Mouse (Mus musculus): ENCODE data around the gene Mapkap1. TPM values are rescaled to one million over a fixed set of nuclear protein-coding genes. Genes with fewer than 3 reads are reported as not detected.
A peak's percentile ranks its signal among the peaks of the same experiment; 100 is the strongest.

Mapkap1 gene
- total and polyA plus RNA-seq, 2 experiments from 2014 or later = 90.4 to 153 TPM

- no peak overlapping the region for H3K4me2 ChIP-seq (ENCODE audit: low read depth, low read length)
- no peak overlapping the region for H3K9ac ChIP-seq (replicated peaks; ENCODE audit: low read length)
- H3K9me3 ChIP-seq (ENCODE audit: low read length) = no peaks in the 10 kb centered on the region
- DNase-seq (ENCODE audit: low spot score) (no peak), ATAC-seq (no peak)
- H3K27ac ChIP-seq = no peak overlapping the region
- no peaks in the 10 kb centered on the region for H3K36me3 ChIP-seq (ENCODE audit: insufficient read depth, low read length)
- no peaks in the 10 kb centered on the region; the same call in 1 of the 2 replicates for H3K4me1 ChIP-seq (ENCODE audit: insufficient read depth, low read length)
- TF ChIP-seq CTCF (IDR thresholded peaks at IDR 0.05; ENCODE audit: low read depth) = no peak
- no peaks in the 10 kb centered on the region for H3K27me3 ChIP-seq (ENCODE audit: insufficient read depth, low read length)
- no peak overlapping the region for H3K4me3 ChIP-seq (ENCODE audit: low read length)
- 70% methylated on average over 2 of the region's 2 CpGs for WGBS
These were observed 146.2 kb downstream of the Mapkap1 start for GRCm38 (mm10) chr2:34552772-34553171.

GRCm38 (mm10) chr2:34553580-34554231, 147.1 kb downstream of the Mapkap1 start:
- Histone ChIP-seq H3K4me3 (ENCODE audit: low read length) (no peak overlapping the region), H3K27ac (no peak overlapping the region), H3K9me3 (ENCODE audit: low read length) (no peaks in the 10 kb centered on the region), H3K36me3 (ENCODE audit: insufficient read depth, low read length) (no peaks in the 10 kb centered on the region), H3K4me2 (ENCODE audit: low read depth, low read length) (no peak overlapping the region), H3K4me1 (ENCODE audit: insufficient read depth, low read length) (no peaks in the 10 kb centered on the region; the same call in 1 of the 2 replicates), H3K27me3 (ENCODE audit: insufficient read depth, low read length) (no peaks in the 10 kb centered on the region), H3K9ac (replicated peaks; ENCODE audit: low read length) (no peak overlapping the region)
- WGBS = 83% methylated on average over 6 of the region's 6 CpGs
- ATAC-seq = no peak
- no peak for TF ChIP-seq CTCF (IDR thresholded peaks at IDR 0.05; ENCODE audit: low read depth)
- no peak for DNase-seq (ENCODE audit: low spot score)

- no peak overlapping the region for H3K4me3 ChIP-seq (ENCODE audit: low read length)
- TF ChIP-seq CTCF (IDR thresholded peaks at IDR 0.05; ENCODE audit: low read depth) = no peak
- DNase-seq (ENCODE audit: low spot score) = no peak
- H3K4me2 ChIP-seq (ENCODE audit: low read depth, low read length) = no peak overlapping the region
- ATAC-seq = no peak
- H3K36me3 ChIP-seq (ENCODE audit: insufficient read depth, low read length) = no peaks in the 10 kb centered on the region
- 77% methylated on average over 5 of the region's 5 CpGs for WGBS
- H3K27ac ChIP-seq = no peak overlapping the region
- H3K27me3 ChIP-seq (ENCODE audit: insufficient read depth, low read length) = no peaks in the 10 kb centered on the region
- H3K9me3 ChIP-seq (ENCODE audit: low read length) = no peaks in the 10 kb centered on the region
- H3K4me1 ChIP-seq (ENCODE audit: insufficient read depth, low read length) = 0 out of 2 replicates have a peak, but pooled peaks cover 8% of the 10 kb centered on the region
- no peak overlapping the region for H3K9ac ChIP-seq (replicated peaks; ENCODE audit: low read length)
These were observed 153.6 kb downstream of the Mapkap1 start for GRCm38 (mm10) chr2:34560146-34560545.

GRCm38 (mm10) chr2:34563089-34563694, 156.6 kb downstream of the Mapkap1 start:
- H3K4me2 ChIP-seq (ENCODE audit: low read depth, low read length) = no peak overlapping the region
- no peaks in the 10 kb centered on the region for H3K27me3 ChIP-seq (ENCODE audit: insufficient read depth, low read length)
- peak overlapping the region; percentile 41 for H3K27ac ChIP-seq
- no peak overlapping the region for H3K9ac ChIP-seq (replicated peaks; ENCODE audit: low read length)
- TF ChIP-seq CTCF (IDR thresholded peaks at IDR 0.05; ENCODE audit: low read depth) = no peak
- no peak overlapping the region for H3K4me3 ChIP-seq (ENCODE audit: low read length)
- DNase-seq (ENCODE audit: low spot score) (peak; percentile 30), ATAC-seq (peak; percentile 53; the same call in 1 of the 2 replicates)
- 0 out of 2 replicates have a peak, but pooled peaks cover 10% of the 10 kb centered on the region for H3K4me1 ChIP-seq (ENCODE audit: insufficient read depth, low read length)
- H3K36me3 ChIP-seq (ENCODE audit: insufficient read depth, low read length) = no peaks in the 10 kb centered on the region
- no peaks in the 10 kb centered on the region for H3K9me3 ChIP-seq (ENCODE audit: low read length)
- WGBS = 56% methylated on average over 12 of the region's 12 CpGs

GRCm38 (mm10) chr2:34563865-34564264, 157.3 kb downstream of the Mapkap1 start:
- Histone ChIP-seq H3K27me3 (ENCODE audit: insufficient read depth, low read length) (no peaks in the 10 kb centered on the region), H3K4me2 (ENCODE audit: low read depth, low read length) (no peak overlapping the region), H3K36me3 (ENCODE audit: insufficient read depth, low read length) (no peaks in the 10 kb centered on the region), H3K9ac (replicated peaks; ENCODE audit: low read length) (no peak overlapping the region), H3K4me1 (ENCODE audit: insufficient read depth, low read length) (0 out of 2 replicates have a peak, but pooled peaks cover 10% of the 10 kb centered on the region), H3K9me3 (ENCODE audit: low read length) (no peaks in the 10 kb centered on the region), H3K27ac (no peak overlapping the region; the same call in 1 of the 2 replicates), H3K4me3 (ENCODE audit: low read length) (no peak overlapping the region)
- DNase-seq (ENCODE audit: low spot score) (no peak), ATAC-seq (no peak)
- TF ChIP-seq CTCF (IDR thresholded peaks at IDR 0.05; ENCODE audit: low read depth) = peak; percentile 2; the same call in 1 of the 2 replicates

- no peaks in the 10 kb centered on the region for H3K9me3 ChIP-seq (ENCODE audit: low read length)
- no peaks in the 10 kb centered on the region for H3K36me3 ChIP-seq (ENCODE audit: insufficient read depth, low read length)
- 62% methylated on average over 4 of the region's 4 CpGs for WGBS
- no peak overlapping the region for H3K4me3 ChIP-seq (ENCODE audit: low read length)
- no peak overlapping the region for H3K27ac ChIP-seq
- peaks cover 24% of the 10 kb centered on the region for H3K4me1 ChIP-seq (ENCODE audit: insufficient read depth, low read length)
- no peak overlapping the region for H3K9ac ChIP-seq (replicated peaks; ENCODE audit: low read length)
- H3K4me2 ChIP-seq (ENCODE audit: low read depth, low read length) = no peak overlapping the region
- no peak for TF ChIP-seq CTCF (IDR thresholded peaks at IDR 0.05; ENCODE audit: low read depth)
- DNase-seq (ENCODE audit: low spot score) = no peak
- no peaks in the 10 kb centered on the region for H3K27me3 ChIP-seq (ENCODE audit: insufficient read depth, low read length)
- ATAC-seq = no peak
These were observed 159.6 kb downstream of the Mapkap1 start for GRCm38 (mm10) chr2:34566146-34566545.

- Histone ChIP-seq H3K9ac (replicated peaks; ENCODE audit: low read length) (no peak overlapping the region), H3K9me3 (ENCODE audit: low read length) (no peaks in the 10 kb centered on the region), H3K27me3 (ENCODE audit: insufficient read depth, low read length) (no peaks in the 10 kb centered on the region), H3K4me3 (ENCODE audit: low read length) (no peak overlapping the region), H3K4me2 (ENCODE audit: low read depth, low read length) (no peak overlapping the region), H3K27ac (no peak overlapping the region), H3K36me3 (ENCODE audit: insufficient read depth, low read length) (no peaks in the 10 kb centered on the region), H3K4me1 (ENCODE audit: insufficient read depth, low read length) (peaks cover 23% of the 10 kb centered on the region)
- DNase-seq (ENCODE audit: low spot score) (no peak), ATAC-seq (no peak)
- 80% methylated on average over 1 of the region's 1 CpGs for WGBS
- no peak for TF ChIP-seq CTCF (IDR thresholded peaks at IDR 0.05; ENCODE audit: low read depth)
These were observed 160.0 kb downstream of the Mapkap1 start for GRCm38 (mm10) chr2:34566601-34567000.

Data from hindbrain, postnatal 0 days (tissue).